Comparison of ENCODE assay signal across 8 mouse cellular contexts in genomic region chr16:17222197-17222596, GRCm38 (mm10). TPM values are rescaled to one million over a fixed set of nuclear protein-coding genes. Genes with fewer than 3 reads are reported as not detected.
A peak's percentile ranks its signal among the peaks of the same experiment; 100 is the strongest.
DNase-seq lines count a peak whose midpoint lies in the region; ATAC-seq and TF ChIP-seq lines count a peak whose summit lies in the region.

No protein-coding gene starts in this region.

- no peaks in the 10 kb centered on the region for H3K9me3 ChIP-seq in E14TG2a.4 (ENCODE audit: low read length)
- H3K9me3 ChIP-seq in liver, embryonic 15.5 days (replicated peaks) = no peaks in the 10 kb centered on the region
- no peaks in the 10 kb centered on the region for H3K9me3 ChIP-seq in neural tube, embryonic 12.5 days

- no peak for TF ChIP-seq CTCF in E14TG2a.4 (conservative IDR thresholded peaks at IDR 0.05; ENCODE audit: low read length)

- peaks cover 61% of the 10 kb centered on the region for H3K4me1 ChIP-seq in E14TG2a.4 (replicated peaks; ENCODE audit: low read depth, low read length)
- H3K4me1 ChIP-seq in liver, embryonic 15.5 days (replicated peaks) = peaks cover 21% of the 10 kb centered on the region
- no peaks in the 10 kb centered on the region for H3K4me1 ChIP-seq in neural tube, embryonic 12.5 days

- peak; percentile 97 to 99 for DNase-seq in cerebellum, adult 18-20 months
- peak; percentile 97 for DNase-seq in forelimb bud, embryonic 11.5 days (ENCODE audit: low read depth, low spot score)
- peak; percentile 98 to 99 for DNase-seq in heart, postnatal 36 days
- DNase-seq in layer of hippocampus, adult 11-12 months (ENCODE audit: low spot score) = peak; percentile 90
- DNase-seq in telencephalon, adult 2 months (ENCODE audit: low read depth, low spot score) = peak; percentile 33

- 33% methylated on average over 25 of the region's 25 CpGs for WGBS in liver, embryonic 15.5 days (ENCODE audit: insufficient replicate concordance)
- 31% methylated on average over 25 of the region's 25 CpGs for WGBS in neural tube, embryonic 12.5 days

- intact Hi-C loops in heart, postnatal 36 days (cut with DNase I) = no loop called here

- peak overlapping the region; percentile 65 for H3K4me3 ChIP-seq in E14TG2a.4 (replicated peaks; ENCODE audit: low read length)
- no peak overlapping the region for H3K4me3 ChIP-seq in liver, embryonic 15.5 days (replicated peaks)
- no peak overlapping the region for H3K4me3 ChIP-seq in neural tube, embryonic 12.5 days

- H3K4me2 ChIP-seq in liver, embryonic 15.5 days = no peak overlapping the region
- no peak overlapping the region for H3K4me2 ChIP-seq in neural tube, embryonic 12.5 days (replicated peaks)

- no peak overlapping the region for H3K9ac ChIP-seq in liver, embryonic 15.5 days
- H3K9ac ChIP-seq in neural tube, embryonic 12.5 days = no peak overlapping the region

- no peaks in the 10 kb centered on the region for H3K36me3 ChIP-seq in E14TG2a.4 (ENCODE audit: insufficient read depth, low read length)
- H3K36me3 ChIP-seq in liver, embryonic 15.5 days (replicated peaks) = no peaks in the 10 kb centered on the region
- H3K36me3 ChIP-seq in neural tube, embryonic 12.5 days = no peaks in the 10 kb centered on the region

- H3K27me3 ChIP-seq in E14TG2a.4 (ENCODE audit: insufficient read depth, low read length) = no peaks in the 10 kb centered on the region
- no peaks in the 10 kb centered on the region for H3K27me3 ChIP-seq in liver, embryonic 15.5 days
- H3K27me3 ChIP-seq in neural tube, embryonic 12.5 days (replicated peaks) = no peaks in the 10 kb centered on the region

- peak; percentile 100 for ATAC-seq in liver, embryonic 15.5 days (ENCODE audit: insufficient read depth)
- peak; percentile 100 for ATAC-seq in neural tube, embryonic 12.5 days (ENCODE audit: low FRiP score, low read depth)

- H3K27ac ChIP-seq in liver, embryonic 15.5 days (replicated peaks) = no peak overlapping the region
- H3K27ac ChIP-seq in neural tube, embryonic 12.5 days = no peak overlapping the region

RNA-seq across cellular contexts. Expression of gene Hic2, which starts 11.2 kb away (rescaled TPM):
- 1 to 10 TPM; 2.2 to 2.3 TPM for total RNA-seq in heart, postnatal 36 days (2021)
- polyA plus RNA-seq in liver, embryonic 15.5 days (2015; fragmentation: Nextera tagmentation; extraction: Ambion mirVana) = 2.6 and 3.6 TPM in 2 replicates
- 11.7 and 12.4 TPM in 2 replicates for polyA plus RNA-seq in neural tube, embryonic 12.5 days (2016; fragmentation: Nextera tagmentation; extraction: Ambion mirVana)

RNA-seq across cellular contexts. Expression of gene Rimbp3, which starts 13.8 kb away (rescaled TPM):
- total RNA-seq in heart, postnatal 36 days (2021) = under 1 TPM; 0.08 to 0.25 TPM
- polyA plus RNA-seq in liver, embryonic 15.5 days (2015; fragmentation: Nextera tagmentation; extraction: Ambion mirVana) = 0.06 and 0.09 TPM in 2 replicates
- 1.8 and 2.1 TPM in 2 replicates for polyA plus RNA-seq in neural tube, embryonic 12.5 days (2016; fragmentation: Nextera tagmentation; extraction: Ambion mirVana)

RNA-seq across cellular contexts. Expression of gene Ube2l3, which starts 19.7 kb away (rescaled TPM):
- total RNA-seq in heart, postnatal 36 days (2021) = 100 to 1,000 TPM; 110 to 125 TPM
- polyA plus RNA-seq in liver, embryonic 15.5 days (2015; fragmentation: Nextera tagmentation; extraction: Ambion mirVana) = 169 and 186 TPM in 2 replicates
- polyA plus RNA-seq in neural tube, embryonic 12.5 days (2016; fragmentation: Nextera tagmentation; extraction: Ambion mirVana) = 342 and 364 TPM in 2 replicates

RNA-seq across cellular contexts. Expression of gene Tmem191c, which starts 53.7 kb away (rescaled TPM):
- 1 to 10 TPM; 2.1 to 2.4 TPM for total RNA-seq in heart, postnatal 36 days (2021)
- polyA plus RNA-seq in liver, embryonic 15.5 days (2015; fragmentation: Nextera tagmentation; extraction: Ambion mirVana) = 3.9 and 4.4 TPM in 2 replicates
- polyA plus RNA-seq in neural tube, embryonic 12.5 days (2016; fragmentation: Nextera tagmentation; extraction: Ambion mirVana) = 22.8 and 23.1 TPM in 2 replicates

Comparison
In these comparisons a context has a peak if more than half of its experiments do, and no peak if none do; other contexts are left out.
1. DNase-seq: peak in every context shown above with its lines; median percentile 98 in heart, postnatal 36 days; 98 in cerebellum, adult 18-20 months; 97 in forelimb bud, embryonic 11.5 days; 90 in layer of hippocampus, adult 11-12 months; 33 in telencephalon, adult 2 months.